Mouse (Mus musculus): ENCODE measurements around the gene Psmc2. TPM values are rescaled to one million over a fixed set of nuclear protein-coding genes. Genes with fewer than 3 reads are reported as not detected.

The Psmc2 gene
- polyA plus RNA-seq (2014; fragmentation: Illumina TruSeq; extraction: RNeasy Lipid Tissue Mini Kit (QIAGEN cat#74804); ENCODE audit: low replicate concordance), result 40.9 TPM

DNA sequence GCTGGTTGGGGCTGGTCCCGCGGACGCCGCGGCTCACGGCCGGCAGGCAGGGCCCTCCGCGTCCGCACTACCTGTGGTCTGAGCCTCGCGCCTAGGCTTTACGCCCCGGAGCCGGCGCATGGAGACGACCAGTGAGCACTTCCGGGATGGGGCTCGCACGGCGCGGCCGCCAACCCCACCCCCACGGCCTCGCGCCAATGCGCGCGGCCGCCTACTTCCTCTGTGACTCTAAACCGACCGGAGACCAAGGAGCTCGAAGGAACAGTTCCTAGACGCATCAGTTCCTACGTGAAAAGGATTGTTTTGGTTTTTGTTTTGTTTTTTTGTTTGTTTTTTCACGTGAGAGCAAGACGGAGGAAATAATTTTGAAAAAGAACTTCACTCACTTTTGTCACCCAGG lies at the start of gene Psmc2, which contains the start of gene Dnajc2:
TSS of gene Psmc2 (plus strand) at position 231 of the 400 bp plus-strand sequence.
TSS of gene Dnajc2 (minus strand) at position 199 of the 400 bp plus-strand sequence.

GRCm38 (mm10) chr5:21736956-21737585 lies 48.0 kb upstream of the Psmc2 start, which contains the start of gene Pmpcb:
Gene Pmpcb (plus strand): TSS chr5:21737141.

Other genes with a start within 250 kb of the Psmc2 start
- gene Lrrc17, start 241.7 kb upstream of the Psmc2 start, polyA plus RNA-seq (2014; fragmentation: Illumina TruSeq; extraction: RNeasy Lipid Tissue Mini Kit (QIAGEN cat#74804); ENCODE audit: low replicate concordance), result 1.2 TPM
- gene Fbxl13, start 139.6 kb upstream of the Psmc2 start, polyA plus RNA-seq (2014; fragmentation: Illumina TruSeq; extraction: RNeasy Lipid Tissue Mini Kit (QIAGEN cat#74804); ENCODE audit: low replicate concordance), result 0.37 TPM
- 38.4 TPM for gene Armc10, start 139.5 kb upstream of the Psmc2 start, polyA plus RNA-seq (2014; fragmentation: Illumina TruSeq; extraction: RNeasy Lipid Tissue Mini Kit (QIAGEN cat#74804); ENCODE audit: low replicate concordance)
- 5.7 TPM for gene Napepld, start 83.9 kb upstream of the Psmc2 start, polyA plus RNA-seq (2014; fragmentation: Illumina TruSeq; extraction: RNeasy Lipid Tissue Mini Kit (QIAGEN cat#74804); ENCODE audit: low replicate concordance)
- 447 TPM for gene Pmpcb, start 48.1 kb upstream of the Psmc2 start, polyA plus RNA-seq (2014; fragmentation: Illumina TruSeq; extraction: RNeasy Lipid Tissue Mini Kit (QIAGEN cat#74804); ENCODE audit: low replicate concordance)
- 74.0 TPM for gene Dnajc2, start within 50 bp of the Psmc2 start, polyA plus RNA-seq (2014; fragmentation: Illumina TruSeq; extraction: RNeasy Lipid Tissue Mini Kit (QIAGEN cat#74804); ENCODE audit: low replicate concordance)
- gene Slc26a5, start 80.3 kb downstream of the Psmc2 start, polyA plus RNA-seq (2014; fragmentation: Illumina TruSeq; extraction: RNeasy Lipid Tissue Mini Kit (QIAGEN cat#74804); ENCODE audit: low replicate concordance), result not detected